Mouse (Mus musculus) adrenal gland, adult 18-20 months (tissue): Measurements from ENCODE around the gene Sipa1l3. TPM values are rescaled to one million over a fixed set of nuclear protein-coding genes. Genes with fewer than 3 reads are reported as not detected.
A peak's percentile ranks its signal among the peaks of the same experiment; 100 is the strongest.

Experiments
- DNase-seq, 2 experiments: peaks; one replicate each; pipeline ENCODE4 v3.0.0; 2021 to 2022; ENCODE audit warnings: low spot score in 2 of 2
- long read RNA-seq, 2 experiments: library from polyadenylated mRNA; stranded (forward); transcript quantifications; one replicate each; pipeline ENCODE4 v2.0.0; 2021
- total RNA-seq, 2 experiments: library from RNA; stranded (reverse); gene quantifications; 1 replicate in 1 of 2; 2 replicates in 1 of 2; pipeline ENCODE4 v1.2.3; 2021

The Sipa1l3 gene
- 10 to 100 TPM; 23.5 to 42.5 TPM for total RNA-seq
- long read RNA-seq, experiment 1, partial matches to known transcripts: 1 of 1 reads
- long read RNA-seq, experiment 1, other reads (novel, unspliced or antisense): 0 of 1 reads
- long read RNA-seq, experiment 2, partial matches to known transcripts: 3 of 6 reads
- long read RNA-seq, experiment 2, other reads (novel, unspliced or antisense): 3 of 6 reads

GRCm38 (mm10) chr7:29518421-29519210 is at the start of gene Sipa1l3:
Gene Sipa1l3 (minus strand): TSS chr7:29518641.
- peak; percentile 90 to 91 for DNase-seq

GRCm38 (mm10) chr7:29563006-29563405 is 44.6 kb upstream of the Sipa1l3 start:
- no peak for DNase-seq

GRCm38 (mm10) chr7:29561046-29561445 is 42.6 kb upstream of the Sipa1l3 start:
- no peak for DNase-seq

- DNase-seq: no peak
These were observed 40.8 kb upstream of the Sipa1l3 start for GRCm38 (mm10) chr7:29559290-29559689.

- no peak for DNase-seq
These were observed 40.3 kb upstream of the Sipa1l3 start for GRCm38 (mm10) chr7:29558744-29559143.

GRCm38 (mm10) chr7:29556283-29556682 is 37.8 kb upstream of the Sipa1l3 start:
- no peak for DNase-seq

- no peak for DNase-seq
These were observed 37.1 kb upstream of the Sipa1l3 start for GRCm38 (mm10) chr7:29555521-29555920.

- no peak for DNase-seq
These were observed 36.6 kb upstream of the Sipa1l3 start for GRCm38 (mm10) chr7:29555051-29555450.

- no peak for DNase-seq
These were observed 32.2 kb upstream of the Sipa1l3 start for GRCm38 (mm10) chr7:29550691-29551090.

- DNase-seq: no peak
These were observed 23.2 kb upstream of the Sipa1l3 start for GRCm38 (mm10) chr7:29541608-29542007.

GRCm38 (mm10) chr7:29541186-29541585 is 22.7 kb upstream of the Sipa1l3 start:
- DNase-seq: no peak

GRCm38 (mm10) chr7:29540631-29541030 is 22.2 kb upstream of the Sipa1l3 start:
- DNase-seq: no peak

GRCm38 (mm10) chr7:29523700-29524099 is 5.3 kb upstream of the Sipa1l3 start:
- DNase-seq: peak; percentile 67 to 81

GRCm38 (mm10) chr7:29521841-29522575 is 3.6 kb upstream of the Sipa1l3 start:
- DNase-seq: peak; percentile 84 to 86

- no peak for DNase-seq
These were observed 2.9 kb upstream of the Sipa1l3 start for GRCm38 (mm10) chr7:29521365-29521764.

GRCm38 (mm10) chr7:29520794-29521193 is 2.4 kb upstream of the Sipa1l3 start:
- DNase-seq: no peak

- DNase-seq: no peak
These were observed 740 bp upstream of the Sipa1l3 start for GRCm38 (mm10) chr7:29519211-29519550.

GRCm38 (mm10) chr7:29518054-29518420 is 404 bp downstream of the Sipa1l3 start:
- DNase-seq: no peak

- no peak for DNase-seq
These were observed 1.3 kb downstream of the Sipa1l3 start for GRCm38 (mm10) chr7:29517178-29517577.

GRCm38 (mm10) chr7:29515652-29516051 is 2.8 kb downstream of the Sipa1l3 start:
- DNase-seq: no peak

GRCm38 (mm10) chr7:29512729-29513128 is 5.7 kb downstream of the Sipa1l3 start:
- no peak for DNase-seq
